Mouse (Mus musculus) kidney, adult 2 months (tissue): ENCODE data around the gene Ccdc169. TPM values are rescaled to one million over a fixed set of nuclear protein-coding genes. Genes with fewer than 3 reads are reported as not detected.

ENCODE experiments used
- DNase-seq: peaks from one replicate; pipeline ENCODE4 v3.0.0; 2021
- H3K27ac ChIP-seq: fragments of 200-500 bp; 2 replicates; pipeline ENCODE4 v1.5.1; 2012; ENCODE audit warnings: low read depth, low read length, control low read depth, inconsistent platforms; ENCODE audit not compliant: insufficient read depth
- H3K27me3 ChIP-seq: fragments of 200-500 bp; replicated peaks from 2 replicates; pipeline ENCODE4 v1.6.1; 2012; ENCODE audit warnings: mild to moderate bottlenecking, moderate library complexity, low read length, inconsistent platforms; ENCODE audit not compliant: control insufficient read depth, insufficient read depth
- H3K36me3 ChIP-seq: fragments of 200-500 bp; 2 replicates; pipeline ENCODE4 v1.6.1; 2012; ENCODE audit warnings: mild to moderate bottlenecking, moderate library complexity, low read length, inconsistent platforms; ENCODE audit not compliant: control insufficient read depth, insufficient read depth
- H3K4me1 ChIP-seq: fragments of 200-500 bp; 2 replicates; pipeline ENCODE4 v1.6.1; 2011; ENCODE audit warnings: low read length; ENCODE audit not compliant: control insufficient read depth, insufficient read depth
- H3K4me3 ChIP-seq: fragments of 200-500 bp; 2 replicates; pipeline ENCODE4 v1.5.1; 2011; ENCODE audit warnings: mild to moderate bottlenecking, low read depth, low read length, control low read depth; ENCODE audit not compliant: insufficient read depth
- CTCF ChIP-seq: fragments of 200-500 bp; conservative IDR thresholded peaks from 2 replicates; pipeline ENCODE4 v1.5.1; 2011; ENCODE audit warnings: low read depth, mild to moderate bottlenecking, control low read depth, low read length, moderate library complexity, mixed read lengths; ENCODE audit not compliant: insufficient read depth, insufficient read length
- POLR2A ChIP-seq: fragments of 200-500 bp; IDR thresholded peaks from one replicate; pipeline ENCODE4 v1.6.1; 2011; ENCODE audit warnings: low read depth, low read length, control low read depth
- WGBS: fragments of 180-500 bp; shearing (Covaris S2); methylation state at CpG from one replicate; pipeline ENCODE4 v1.1.7; 2018; 5-methylcytosine and 5-hydroxymethylcytosine counted together
- polyA plus RNA-seq: library from polyadenylated mRNA; depleted of rRNA; stranded (reverse); fragments of >200 nt; gene quantifications from 2 replicates; pipeline ENCODE4 v1.2.3, GENCODE M21; 2012

Ccdc169 gene
- polyA plus RNA-seq, 1 experiment, result 0.16 TPM

- no peaks in the 10 kb centered on the region; the same call in 1 of the 2 replicates for H3K4me1 ChIP-seq
- H3K27me3 ChIP-seq, result no peaks in the 10 kb centered on the region
- no peak overlapping the region for H3K27ac ChIP-seq
- H3K4me3 ChIP-seq, result no peak overlapping the region
- TF ChIP-seq CTCF (no peak), POLR2A (no peak)
- H3K36me3 ChIP-seq, result no peaks in the 10 kb centered on the region
- 50% methylated on average over 7 of the region's 7 CpGs for WGBS
- no peak for DNase-seq
Measured at GRCm38 (mm10) chr3:55161144-55161543, 24.0 kb downstream of the Ccdc169 start.

DNA sequence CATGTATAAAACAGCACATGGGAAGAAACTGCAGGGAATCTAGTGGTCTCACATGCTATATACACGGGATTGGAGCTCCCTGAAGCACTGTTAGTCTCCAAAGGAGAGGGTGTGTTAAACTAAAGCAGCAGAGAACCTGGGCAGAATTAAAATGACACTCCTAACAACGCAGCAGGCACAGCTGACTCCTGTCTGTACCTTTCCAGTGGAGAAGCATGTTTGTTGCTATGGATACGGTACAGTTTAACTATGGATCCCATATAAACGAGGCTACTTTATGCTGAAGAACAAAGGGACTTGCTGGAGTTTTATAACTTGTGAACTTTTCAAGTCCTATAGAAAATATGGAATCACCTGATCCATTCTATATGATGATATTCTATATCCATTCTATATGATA, 26.4 kb downstream of the Ccdc169 start:
- DNase-seq, result no peak
- TF ChIP-seq POLR2A, result no peak
- TF ChIP-seq CTCF, result no peak
- H3K27me3 ChIP-seq, result no peaks in the 10 kb centered on the region
- 58% methylated on average over 4 of the region's 4 CpGs for WGBS
- no peaks in the 10 kb centered on the region for H3K36me3 ChIP-seq
- no peak overlapping the region for H3K27ac ChIP-seq
- no peaks in the 10 kb centered on the region; the same call in 1 of the 2 replicates for H3K4me1 ChIP-seq
- no peak overlapping the region for H3K4me3 ChIP-seq

DNA sequence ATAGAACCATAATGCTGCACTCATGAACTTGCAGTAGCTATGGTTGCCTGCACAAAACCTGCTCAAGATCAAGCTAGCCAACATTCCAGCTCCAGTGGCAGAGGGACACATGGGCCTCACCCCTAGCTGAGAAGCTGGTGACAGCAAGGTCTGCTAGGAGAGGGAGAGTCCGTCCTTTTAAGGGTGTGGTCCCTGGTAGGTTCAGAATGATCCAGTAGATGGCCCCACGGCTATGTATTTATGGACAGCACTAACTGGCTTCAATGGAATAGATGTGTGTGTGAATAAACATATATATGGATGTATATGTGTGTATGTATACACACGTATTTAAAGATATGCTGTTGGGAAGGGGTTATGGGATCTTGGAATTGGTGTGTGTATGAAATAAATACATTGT, 35.3 kb downstream of the Ccdc169 start:
- DNase-seq, result no peak
- Histone ChIP-seq H3K4me3 (no peak overlapping the region), H3K4me1 (no peaks in the 10 kb centered on the region), H3K36me3 (no peaks in the 10 kb centered on the region), H3K27me3 (no peaks in the 10 kb centered on the region), H3K27ac (no peak overlapping the region)
- WGBS, result 76% methylated on average over 3 of the region's 3 CpGs
- TF ChIP-seq CTCF (no peak), POLR2A (no peak)

DNA sequence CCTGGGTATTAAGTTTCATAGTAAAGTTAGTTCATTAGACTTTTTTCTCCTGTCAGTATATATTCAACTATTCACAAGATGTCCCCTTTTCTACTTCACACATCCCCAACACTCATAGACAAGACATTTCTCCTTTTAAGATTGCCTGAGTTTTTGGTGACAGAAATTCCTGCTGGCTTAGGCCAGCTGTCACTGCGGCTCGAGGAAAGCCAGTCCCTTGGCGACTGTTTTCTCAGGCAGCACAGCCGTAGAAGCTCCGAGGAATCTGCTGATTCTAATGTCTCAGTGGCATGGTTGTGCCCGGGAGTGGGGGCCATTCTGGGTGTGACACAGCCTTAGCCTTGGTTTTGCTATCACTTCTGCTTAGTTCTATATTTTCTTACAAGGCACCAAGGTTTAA, 40.1 kb downstream of the Ccdc169 start:
- 65% methylated on average over 6 of the region's 6 CpGs for WGBS
- no peak for TF ChIP-seq POLR2A
- TF ChIP-seq CTCF, result no peak

GRCm38 (mm10) chr3:55181766-55182165, 44.6 kb downstream of the Ccdc169 start, which contains the start of gene Sohlh2:
Sohlh2 (plus strand) TSS chr3:55182028.
- no peak within 1 kb of the TSS for H3K27ac ChIP-seq
- WGBS, result 93% methylated on average over 22 of the region's 22 CpGs
- H3K4me1 ChIP-seq, result no peaks in the 10 kb centered on the region
- no peak for TF ChIP-seq POLR2A
- TF ChIP-seq CTCF, result no peak
- DNase-seq, result no peak
- H3K4me3 ChIP-seq, result no peak within 1 kb of the TSS
- H3K27me3 ChIP-seq, result no peaks in the 10 kb centered on the region
- no peaks in the 10 kb centered on the region for H3K36me3 ChIP-seq

More for the DNA sequence above, 40.1 kb downstream of the Ccdc169 start:
- Histone ChIP-seq H3K27me3 (no peaks in the 10 kb centered on the region), H3K27ac (no peak overlapping the region), H3K4me3 (no peak overlapping the region), H3K4me1 (no peaks in the 10 kb centered on the region), H3K36me3 (no peaks in the 10 kb centered on the region)
- DNase-seq, result no peak

DNA sequence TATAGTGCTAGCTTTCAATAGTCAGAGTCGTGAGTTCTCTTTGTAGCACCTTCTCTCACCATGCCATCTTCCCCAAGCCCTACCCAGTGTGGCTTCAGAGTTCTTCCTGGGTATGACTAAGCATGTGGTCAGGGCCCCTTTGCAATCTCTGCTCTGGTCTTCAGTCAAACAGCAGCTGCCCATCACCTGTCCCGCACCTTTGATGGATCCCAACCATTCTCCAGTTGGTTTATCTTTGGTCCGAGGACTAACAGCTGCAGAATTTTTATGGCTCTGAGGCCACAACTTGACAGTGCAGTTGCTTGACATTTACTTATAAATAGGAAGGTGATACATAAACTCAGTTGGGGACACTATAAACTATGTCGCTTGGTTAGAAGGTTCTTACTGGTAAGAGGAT, 54.5 kb downstream of the Ccdc169 start:
- no peak for DNase-seq
- Histone ChIP-seq H3K4me3 (no peak overlapping the region), H3K27ac (no peak overlapping the region), H3K27me3 (no peaks in the 10 kb centered on the region), H3K36me3 (no peaks in the 10 kb centered on the region), H3K4me1 (no peaks in the 10 kb centered on the region)
- TF ChIP-seq CTCF (no peak), POLR2A (no peak)
- WGBS, result 80% methylated on average over 4 of the region's 4 CpGs

- 56% methylated on average over 2 of the region's 2 CpGs for WGBS
- Histone ChIP-seq H3K4me1 (no peaks in the 10 kb centered on the region), H3K27me3 (no peaks in the 10 kb centered on the region), H3K4me3 (no peak overlapping the region), H3K36me3 (no peaks in the 10 kb centered on the region), H3K27ac (no peak overlapping the region)
- no peak for TF ChIP-seq POLR2A
- no peak for TF ChIP-seq CTCF
- no peak for DNase-seq
Measured at GRCm38 (mm10) chr3:55193351-55193750, 56.2 kb downstream of the Ccdc169 start.
